ENCODE assay signal across 23 mouse cellular contexts in genomic region chr4:27846106-27846622, GRCm38 (mm10).
A peak's percentile ranks its signal among the peaks of the same experiment; 100 is the strongest.
DNase-seq lines count a peak whose midpoint lies in the region; ATAC-seq lines count a peak whose summit lies in the region.
"Had no signal": no experiment of that assay in that cellular context is flagged by ENCODE, and none has a peak within 500 bp of the region (broad histone marks: within the 10 kb centered on the region; RNA-seq: fewer than 3 reads in every experiment).

No protein-coding gene starts in this region.

- no peaks in the 10 kb centered on the region for H3K27me3 ChIP-seq in hindbrain, embryonic 14.5 days (ENCODE audit: control insufficient read depth, insufficient read depth, low read length)
- H3K27me3 ChIP-seq in hindbrain, embryonic 13.5 days: no peaks in the 10 kb centered on the region
- H3K27me3 ChIP-seq in midbrain, embryonic 13.5 days: no peaks in the 10 kb centered on the region
- H3K27me3 ChIP-seq in midbrain, embryonic 10.5 days (ENCODE audit: low read depth, poor library complexity, severe bottlenecking): no peaks in the 10 kb centered on the region
- no peaks in the 10 kb centered on the region for H3K27me3 ChIP-seq in midbrain, embryonic 15.5 days (replicated peaks)
- H3K27me3 ChIP-seq: forebrain, embryonic 13.5 days; heart, embryonic 13.5 days had no signal

- H3K4me1 ChIP-seq in hindbrain, embryonic 14.5 days (replicated peaks; ENCODE audit: control insufficient read depth, insufficient read depth, low read length): no peaks in the 10 kb centered on the region
- no peaks in the 10 kb centered on the region for H3K4me1 ChIP-seq in hindbrain, embryonic 13.5 days (replicated peaks)
- H3K4me1 ChIP-seq in midbrain, embryonic 13.5 days (replicated peaks): no peaks in the 10 kb centered on the region; the same call in 1 of the 2 replicates
- no peaks in the 10 kb centered on the region for H3K4me1 ChIP-seq in midbrain, embryonic 10.5 days
- no peaks in the 10 kb centered on the region for H3K4me1 ChIP-seq in midbrain, embryonic 15.5 days
- H3K4me1 ChIP-seq: forebrain, embryonic 10.5 days; forebrain, embryonic 13.5 days; heart, embryonic 10.5 days; heart, embryonic 13.5 days had no signal

- H3K36me3 ChIP-seq in hindbrain, embryonic 14.5 days (replicated peaks; ENCODE audit: control insufficient read depth, insufficient read depth): no peaks in the 10 kb centered on the region
- H3K36me3 ChIP-seq in hindbrain, embryonic 13.5 days: no peaks in the 10 kb centered on the region
- H3K36me3 ChIP-seq in midbrain, embryonic 13.5 days: no peaks in the 10 kb centered on the region
- H3K36me3 ChIP-seq in midbrain, embryonic 10.5 days: no peaks in the 10 kb centered on the region
- H3K36me3 ChIP-seq in midbrain, embryonic 15.5 days (replicated peaks): no peaks in the 10 kb centered on the region
- H3K36me3 ChIP-seq: forebrain, embryonic 10.5 days; heart, embryonic 10.5 days; heart, embryonic 13.5 days had no signal

- H3K4me3 ChIP-seq in hindbrain, embryonic 14.5 days (replicated peaks; ENCODE audit: low read length): no peak overlapping the region
- H3K4me3 ChIP-seq in hindbrain, embryonic 13.5 days: no peak overlapping the region
- H3K4me3 ChIP-seq in midbrain, embryonic 13.5 days (replicated peaks): no peak overlapping the region
- no peak overlapping the region for H3K4me3 ChIP-seq in midbrain, embryonic 10.5 days
- H3K4me3 ChIP-seq in midbrain, embryonic 15.5 days: no peak overlapping the region
- H3K4me3 ChIP-seq: forebrain, embryonic 10.5 days; forebrain, embryonic 13.5 days; heart, adult 2 months; heart, embryonic 10.5 days; heart, embryonic 13.5 days had no signal

- DNase-seq in hindbrain, embryonic 14.5 days (ENCODE audit: low spot score): no peak
- DNase-seq in midbrain, embryonic 10.5 days (ENCODE audit: low spot score): no peak
- DNase-seq in urinary bladder, postnatal 14 days (ENCODE audit: low spot score): no peak
- DNase-seq: adrenal gland, adult 2 months; adrenal gland, postnatal 25 days; cerebellum, adult 18-20 months; cerebellum, adult 9-10 months; cerebellum, postnatal 14 days; gastrocnemius, postnatal 10 days; gastrocnemius, postnatal 36 days; heart, adult 2 months; heart, postnatal 14 days; heart, postnatal 4 days had no signal

- 0 out of 2 replicates have a peak, but pooled peaks have one; percentile 37 for ATAC-seq in hindbrain, embryonic 14.5 days (ENCODE audit: low FRiP score)
- no peak; the same call in 1 of the 2 replicates for ATAC-seq in hindbrain, embryonic 13.5 days (ENCODE audit: low FRiP score)
- ATAC-seq in midbrain, embryonic 13.5 days: peak; percentile 67; the same call in 1 of the 2 replicates
- peak; percentile 69; the same call in 1 of the 2 replicates for ATAC-seq in midbrain, embryonic 15.5 days (replicated peaks)
- ATAC-seq: CD4-positive, CD25-positive, alpha-beta regulatory T cell, adult 4 months; forebrain, embryonic 13.5 days; hindbrain, embryonic 16.5 days; inflammation-experienced regulatory T-cells, adult 6 months had no signal

- no peak overlapping the region for H3K4me2 ChIP-seq in hindbrain, embryonic 14.5 days (replicated peaks)
- H3K4me2 ChIP-seq in hindbrain, embryonic 13.5 days: no peak overlapping the region
- H3K4me2 ChIP-seq in midbrain, embryonic 13.5 days (replicated peaks): no peak overlapping the region
- H3K4me2 ChIP-seq in midbrain, embryonic 15.5 days: no peak overlapping the region; the same call in 1 of the 2 replicates
- H3K4me2 ChIP-seq: forebrain, embryonic 13.5 days; heart, embryonic 13.5 days had no signal

- H3K9ac ChIP-seq in hindbrain, embryonic 14.5 days: no peak overlapping the region
- no peak overlapping the region for H3K9ac ChIP-seq in hindbrain, embryonic 13.5 days
- H3K9ac ChIP-seq in midbrain, embryonic 13.5 days (replicated peaks): no peak overlapping the region
- no peak overlapping the region for H3K9ac ChIP-seq in midbrain, embryonic 15.5 days
- H3K9ac ChIP-seq: forebrain, embryonic 13.5 days; heart, embryonic 13.5 days had no signal

- H3K27ac ChIP-seq in hindbrain, embryonic 14.5 days: no peak overlapping the region
- H3K27ac ChIP-seq in hindbrain, embryonic 13.5 days: no peak overlapping the region
- no peak overlapping the region; the same call in 1 of the 2 replicates for H3K27ac ChIP-seq in midbrain, embryonic 13.5 days
- H3K27ac ChIP-seq in midbrain, embryonic 10.5 days (replicated peaks): no peak overlapping the region
- no peak overlapping the region for H3K27ac ChIP-seq in midbrain, embryonic 15.5 days
- H3K27ac ChIP-seq: forebrain, embryonic 10.5 days; forebrain, embryonic 13.5 days; heart, adult 2 months; heart, embryonic 10.5 days; heart, embryonic 13.5 days had no signal

- no peaks in the 10 kb centered on the region for H3K9me3 ChIP-seq in hindbrain, embryonic 14.5 days (ENCODE audit: control insufficient read depth, low read length)
- no peaks in the 10 kb centered on the region for H3K9me3 ChIP-seq in hindbrain, embryonic 13.5 days
- H3K9me3 ChIP-seq in midbrain, embryonic 13.5 days: no peaks in the 10 kb centered on the region
- no peaks in the 10 kb centered on the region for H3K9me3 ChIP-seq in midbrain, embryonic 10.5 days (replicated peaks)
- H3K9me3 ChIP-seq in midbrain, embryonic 15.5 days: no peaks in the 10 kb centered on the region
- H3K9me3 ChIP-seq: forebrain, embryonic 10.5 days; forebrain, embryonic 13.5 days; heart, embryonic 10.5 days; heart, embryonic 13.5 days had no signal

- 67% methylated on average over 5 of the region's 5 CpGs for WGBS in hindbrain, embryonic 14.5 days
- WGBS in hindbrain, embryonic 13.5 days: 62% methylated on average over 5 of the region's 5 CpGs
- WGBS in midbrain, embryonic 13.5 days: 58% methylated on average over 5 of the region's 5 CpGs
- 86% methylated on average over 5 of the region's 5 CpGs for WGBS in midbrain, embryonic 10.5 days
- 49% methylated on average over 5 of the region's 5 CpGs for WGBS in midbrain, embryonic 15.5 days
